Mouse (Mus musculus) spleen, postnatal 4 days (tissue): Measurements from ENCODE around the gene Camk1d.
"Not testable (repeated sequence)": the region's sequence is repeated elsewhere in the genome, so short reads cannot be mapped to it uniquely, and the experiment has no call there.

ENCODE experiments used
- DNase-seq, 2 experiments: peaks; one replicate each; pipeline ENCODE4 v3.0.0; 2022; ENCODE audit warnings: low spot score in 2 of 2

Gene Camk1d

DNA sequence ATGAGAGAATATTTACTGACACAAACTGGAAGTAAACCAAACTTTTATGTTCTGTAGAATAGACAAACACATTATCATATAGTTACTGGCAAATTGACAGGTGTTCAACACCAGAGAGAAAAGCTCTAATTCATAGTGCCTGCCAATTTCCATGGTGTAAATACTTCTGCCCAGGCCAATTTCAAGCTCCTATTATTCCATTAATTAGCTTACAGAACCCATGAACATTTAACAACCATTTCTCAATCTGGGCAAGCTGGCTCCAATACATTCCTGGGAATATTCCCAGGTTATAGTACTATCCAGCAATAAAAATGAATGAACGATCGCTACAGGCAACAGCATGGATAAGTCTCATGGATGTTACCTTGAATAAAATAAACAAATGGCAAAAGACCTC lies 452.0 kb downstream of the Camk1d start:
- DNase-seq, result no peak

DNA sequence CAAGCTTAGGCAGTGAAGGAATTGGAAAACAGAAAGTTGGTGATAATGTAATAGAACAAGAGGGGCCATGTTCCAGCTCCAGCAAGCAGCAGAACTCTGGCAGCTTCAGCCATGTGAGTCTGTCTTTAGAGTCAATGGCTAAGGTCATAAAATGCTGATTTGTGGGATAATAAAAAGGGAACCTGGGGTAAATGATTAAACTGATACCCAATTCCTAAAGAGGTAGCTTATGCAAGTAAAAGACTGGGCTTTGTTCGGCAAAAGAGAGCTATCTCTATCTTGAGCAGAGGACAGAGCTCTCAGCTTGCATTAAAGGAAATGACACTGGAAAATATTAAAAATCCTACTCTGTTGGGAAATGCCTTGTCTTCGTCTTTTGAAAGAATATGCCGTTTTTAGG lies 456.1 kb downstream of the Camk1d start:
- DNase-seq, result no peak

DNA sequence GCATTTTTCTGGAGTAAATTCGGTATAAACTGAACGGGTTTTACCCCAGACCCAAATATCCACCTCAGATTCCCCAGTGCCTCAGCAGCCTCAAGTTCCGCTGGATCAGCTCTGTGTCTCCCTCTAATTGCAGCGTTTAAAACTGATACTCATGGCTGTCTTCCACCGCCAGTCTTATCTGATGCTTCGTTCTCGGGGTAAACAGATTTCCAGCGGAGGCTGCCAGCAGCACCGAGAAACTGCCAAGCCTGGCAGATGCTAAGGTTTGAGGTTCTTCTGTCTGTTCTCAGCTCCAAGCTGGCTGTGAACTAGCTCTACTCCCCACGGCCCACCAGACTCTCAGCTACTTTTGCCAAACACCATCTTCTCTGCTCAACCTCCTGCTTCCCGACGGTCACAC lies 464.3 kb downstream of the Camk1d start:
- DNase-seq, result no peak

DNA sequence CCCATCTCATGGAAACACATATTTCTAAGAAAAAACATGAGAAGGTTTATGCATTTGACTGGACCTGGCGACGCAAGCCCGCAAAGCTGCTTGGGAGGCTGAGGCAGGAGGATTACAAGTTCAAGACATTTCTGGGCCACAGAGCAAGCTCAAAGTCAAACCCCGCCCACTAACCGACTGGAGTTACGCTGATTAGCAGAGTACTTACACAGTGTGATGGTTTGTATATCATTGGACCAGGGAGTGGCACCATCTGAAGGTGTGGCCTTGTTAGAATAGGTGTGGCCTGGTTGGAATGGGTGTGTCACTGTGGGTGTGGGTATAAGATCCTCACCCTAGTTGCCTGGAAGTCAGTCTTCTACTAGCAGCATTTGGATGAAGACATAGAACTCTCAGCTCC lies 465.1 kb downstream of the Camk1d start:
- DNase-seq, result not testable (repeated sequence)
